Mouse (Mus musculus) frontal cortex, postnatal 14 days (tissue): ENCODE results near the gene Tmc7.
A peak's percentile ranks its signal among the peaks of the same experiment; 100 is the strongest.

Source experiments
- DNase-seq, 2 experiments: peaks; one replicate each; pipeline ENCODE4 v3.0.0; 2022; ENCODE audit warnings: low spot score in 2 of 2

Gene Tmc7

GRCm38 (mm10) chr7:118585856-118586255, 1.3 kb upstream of the Tmc7 start:
- no peak for DNase-seq

- no peak for DNase-seq
Observed at GRCm38 (mm10) chr7:118584926-118585325, 390 bp upstream of the Tmc7 start.

GRCm38 (mm10) chr7:118583821-118584220, 715 bp downstream of the Tmc7 start:
- DNase-seq = no peak

- DNase-seq = no peak
Observed at GRCm38 (mm10) chr7:118579938-118580337, 4.6 kb downstream of the Tmc7 start.

GRCm38 (mm10) chr7:118578269-118578668, 6.3 kb downstream of the Tmc7 start:
- no peak for DNase-seq

GRCm38 (mm10) chr7:118572039-118572438, 12.5 kb downstream of the Tmc7 start:
- no peak for DNase-seq

- DNase-seq = no peak
Observed at GRCm38 (mm10) chr7:118571350-118571749, 13.2 kb downstream of the Tmc7 start.

- DNase-seq = no peak
Observed at GRCm38 (mm10) chr7:118569121-118569543, 15.4 kb downstream of the Tmc7 start.

- no peak for DNase-seq
Observed at GRCm38 (mm10) chr7:118554290-118554689, 30.2 kb downstream of the Tmc7 start.

GRCm38 (mm10) chr7:118553881-118554280, 30.7 kb downstream of the Tmc7 start:
- no peak for DNase-seq

GRCm38 (mm10) chr7:118547451-118547850, 37.1 kb downstream of the Tmc7 start:
- DNase-seq = no peak

GRCm38 (mm10) chr7:118544128-118544527, 40.4 kb downstream of the Tmc7 start:
- DNase-seq = no peak

- no peak for DNase-seq
Observed at GRCm38 (mm10) chr7:118535076-118535475, 49.5 kb downstream of the Tmc7 start.

GRCm38 (mm10) chr7:118534326-118534725, 50.2 kb downstream of the Tmc7 start:
- no peak for DNase-seq

- DNase-seq = peak; percentile 94 to 95
Observed at GRCm38 (mm10) chr7:118533178-118533578, 51.4 kb downstream of the Tmc7 start, which contains the start of gene Coq7. Gene Coq7 (minus strand): TSS chr7:118533356.

- peak; percentile 94 to 96 for DNase-seq
Observed at GRCm38 (mm10) chr7:118532519-118533177, 51.9 kb downstream of the Tmc7 start.

GRCm38 (mm10) chr7:118526967-118527366, 57.6 kb downstream of the Tmc7 start:
- no peak for DNase-seq

GRCm38 (mm10) chr7:118522077-118522476, 62.5 kb downstream of the Tmc7 start:
- no peak for DNase-seq

- DNase-seq = no peak
Observed at GRCm38 (mm10) chr7:118519661-118520060, 64.9 kb downstream of the Tmc7 start.

- peak in 1 of 2 experiments; percentile 67 for DNase-seq
Observed at GRCm38 (mm10) chr7:118518687-118519086, 65.8 kb downstream of the Tmc7 start.

GRCm38 (mm10) chr7:118517819-118518218, 66.7 kb downstream of the Tmc7 start:
- DNase-seq = no peak

- DNase-seq = no peak
Observed at GRCm38 (mm10) chr7:118508556-118508955, 76.0 kb downstream of the Tmc7 start.

- DNase-seq = no peak
Observed at GRCm38 (mm10) chr7:118503844-118504243, 80.7 kb downstream of the Tmc7 start.

- no peak for DNase-seq
Observed at GRCm38 (mm10) chr7:118502333-118502732, 82.2 kb downstream of the Tmc7 start.
